Mouse (Mus musculus): ENCODE data around the gene Ptpa.

DNA sequence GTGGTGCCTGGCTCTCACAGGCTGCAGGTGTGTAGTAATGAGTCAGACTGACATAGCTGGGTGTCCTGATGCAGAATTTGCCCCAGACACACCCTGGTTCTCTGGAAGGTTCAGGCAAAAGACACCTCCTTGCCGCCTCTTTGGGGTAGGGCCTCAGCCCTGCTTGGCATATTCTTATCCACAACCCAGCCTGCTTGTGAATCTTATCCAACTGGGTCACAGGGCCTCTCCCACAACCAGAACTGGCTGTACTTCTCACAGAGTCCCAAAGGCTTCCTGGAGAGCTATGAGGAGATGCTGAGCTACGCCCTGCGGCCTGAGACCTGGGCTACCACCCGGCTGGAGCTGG, 34.5 kb upstream of the Ptpa start:
- TF ChIP-seq CTCF (conservative IDR thresholded peaks at IDR 0.05; ENCODE audit: insufficient read depth, insufficient read length, low read depth, low read length) (no peak), POLR2A (IDR thresholded peaks at IDR 0.05; ENCODE audit: low read depth, low read length) (no peak)
